Mouse (Mus musculus): ENCODE results near the gene Vps16.

DNA sequence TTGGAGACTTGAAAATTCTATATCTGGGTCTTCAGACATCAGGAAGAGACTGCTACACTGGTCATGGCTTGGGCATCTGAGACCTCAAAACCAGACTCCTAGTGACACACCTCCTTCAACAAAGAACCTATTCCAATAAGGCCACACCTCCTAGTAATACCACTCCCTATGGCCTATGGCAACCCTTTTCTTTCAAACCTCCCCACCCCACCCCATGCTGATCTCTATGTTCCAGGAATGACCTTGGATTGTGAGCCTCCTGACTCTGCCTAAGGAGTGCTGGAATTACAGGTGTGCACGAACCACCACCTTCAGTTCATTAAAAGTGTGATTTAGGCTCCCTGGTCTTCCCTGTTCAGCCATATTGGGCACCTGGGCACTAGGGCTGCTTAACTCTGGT, 24.1 kb upstream of the Vps16 start:
- TF ChIP-seq CEBPB (IDR thresholded peaks at IDR 0.05; ENCODE audit: insufficient read depth, poor library complexity, severe bottlenecking): no peak
- no peak for TF ChIP-seq POLR2A (IDR thresholded peaks at IDR 0.05; ENCODE audit: insufficient read length, low read depth)
- no peak for TF ChIP-seq MAX (IDR thresholded peaks at IDR 0.05; ENCODE audit: low read depth)
- TF ChIP-seq MYOG (IDR thresholded peaks at IDR 0.05; ENCODE audit: control insufficient read depth in 1 of 3, insufficient read depth in 1 of 3, insufficient read length in 2 of 3, low read depth in 2 of 3): no peak
- TF ChIP-seq POLR2AphosphoS2 (IDR thresholded peaks at IDR 0.05; ENCODE audit: insufficient read length, low read depth): no peak
- TF ChIP-seq E2F4 (IDR thresholded peaks at IDR 0.05; ENCODE audit: insufficient read depth): no peak
- no peak for TF ChIP-seq MYOD1 (IDR thresholded peaks at IDR 0.05; ENCODE audit: control insufficient read depth in 1 of 3, insufficient read length in 2 of 3, low read depth in 2 of 3)
- no peak for TF ChIP-seq REST (IDR thresholded peaks at IDR 0.05; ENCODE audit: insufficient read depth, insufficient read length)
- TF ChIP-seq USF1 (IDR thresholded peaks at IDR 0.05; ENCODE audit: low read depth): no peak
- no peak for TF ChIP-seq SRF (IDR thresholded peaks at IDR 0.05; ENCODE audit: control insufficient read depth, insufficient read length, low read depth)

All from myocyte (in vitro differentiated cells).